Mouse (Mus musculus) kidney, embryonic 15.5 days (tissue): ENCODE results near the gene Mcoln1. TPM values are rescaled to one million over a fixed set of nuclear protein-coding genes. Genes with fewer than 3 reads are reported as not detected.

Experiments used
- ATAC-seq: fragments of 200-750 bp; cut with Nextera tagmentation; replicated peaks from 2 replicates; pipeline ENCODE4 v1.8.0; 2017; ENCODE audit warnings: moderate TSS enrichment; ENCODE audit not compliant: low FRiP score
- H3K27ac ChIP-seq: fragments of 300-500 bp; sonication (generic); 2 replicates; pipeline ENCODE4 v1.5.1; 2015; ENCODE audit warnings: mild to moderate bottlenecking, inconsistent platforms
- H3K27me3 ChIP-seq: fragments of 300-500 bp; sonication (generic); 2 replicates; pipeline ENCODE4 v1.6.1; 2015; ENCODE audit warnings: inconsistent platforms
- H3K36me3 ChIP-seq: fragments of 300-500 bp; sonication (generic); 2 replicates; pipeline ENCODE4 v1.6.1; 2015; ENCODE audit warnings: inconsistent platforms
- H3K4me1 ChIP-seq: fragments of 300-500 bp; sonication (generic); 2 replicates; pipeline ENCODE4 v1.6.1; 2015; ENCODE audit warnings: inconsistent platforms
- H3K4me2 ChIP-seq: fragments of 300-500 bp; sonication (generic); 2 replicates; pipeline ENCODE4 v1.6.1; 2015; ENCODE audit warnings: moderate library complexity, mild to moderate bottlenecking, inconsistent platforms
- H3K4me3 ChIP-seq: fragments of 300-500 bp; sonication (generic); replicated peaks from 2 replicates; pipeline ENCODE4 v1.5.1; 2015; ENCODE audit warnings: mild to moderate bottlenecking, inconsistent platforms
- H3K9ac ChIP-seq: fragments of 300-500 bp; sonication (generic); 2 replicates; pipeline ENCODE4 v1.6.1; 2015; ENCODE audit warnings: mild to moderate bottlenecking, inconsistent platforms
- H3K9me3 ChIP-seq: fragments of 300-500 bp; sonication (generic); replicated peaks from 2 replicates; pipeline ENCODE4 v1.6.1; 2016; ENCODE audit warnings: inconsistent platforms
- WGBS: fragments of 180-500 bp; shearing (Covaris S2); methylation state at CpG from one replicate; pipeline ENCODE4 v1.1.7; 2015; ENCODE audit warnings: mixed read lengths; 5-methylcytosine and 5-hydroxymethylcytosine counted together
- polyA plus RNA-seq: library from polyadenylated mRNA; unstranded; fragments of >200 nt; fragmentation: Nextera tagmentation; extraction: Ambion mirVana; gene quantifications from 2 replicates; pipeline ENCODE4 v1.2.1, GENCODE M21; 2015

Mcoln1 gene
- polyA plus RNA-seq, 1 experiment from 2014 or later = 57.1 TPM

- Histone ChIP-seq H3K9me3 (no peaks in the 10 kb centered on the region), H3K27me3 (no peaks in the 10 kb centered on the region), H3K27ac (no peak overlapping the region), H3K4me2 (no peak overlapping the region), H3K4me3 (no peak overlapping the region), H3K36me3 (peaks cover 89% of the 10 kb centered on the region), H3K9ac (no peak overlapping the region), H3K4me1 (no peaks in the 10 kb centered on the region)
- WGBS = 65% methylated on average over 15 of the region's 15 CpGs
- no peak for ATAC-seq
Observed at GRCm38 (mm10) chr8:3536053-3536841, 36.0 kb downstream of the Mcoln1 start.

- no peaks in the 10 kb centered on the region for H3K27me3 ChIP-seq
- ATAC-seq = no peak
Observed at GRCm38 (mm10) chr8:3536940-3537339, 36.7 kb downstream of the Mcoln1 start.

GRCm38 (mm10) chr8:3537666-3538065 lies 37.4 kb downstream of the Mcoln1 start:
- Histone ChIP-seq H3K36me3 (peaks cover 86% of the 10 kb centered on the region), H3K4me3 (no peak overlapping the region), H3K9me3 (no peaks in the 10 kb centered on the region), H3K27ac (no peak overlapping the region), H3K4me2 (no peak overlapping the region), H3K27me3 (no peaks in the 10 kb centered on the region), H3K4me1 (no peaks in the 10 kb centered on the region), H3K9ac (no peak overlapping the region)
- 0 out of 2 replicates have a peak, but pooled peaks have one; percentile 22 for ATAC-seq
- WGBS = 81% methylated on average over 26 of the region's 26 CpGs

More at GRCm38 (mm10) chr8:3536940-3537339, 36.7 kb downstream of the Mcoln1 start:
- no peak overlapping the region for H3K4me3 ChIP-seq
- no peak overlapping the region for H3K9ac ChIP-seq
- WGBS = 94% methylated on average over 9 of the region's 9 CpGs
- peaks cover 89% of the 10 kb centered on the region for H3K36me3 ChIP-seq
- no peaks in the 10 kb centered on the region for H3K9me3 ChIP-seq
- no peak overlapping the region for H3K4me2 ChIP-seq
- H3K4me1 ChIP-seq = no peaks in the 10 kb centered on the region
- no peak overlapping the region for H3K27ac ChIP-seq

GRCm38 (mm10) chr8:3539146-3539545 lies 38.9 kb downstream of the Mcoln1 start:
- WGBS = 88% methylated on average over 7 of the region's 7 CpGs

GRCm38 (mm10) chr8:3540076-3540475 lies 39.8 kb downstream of the Mcoln1 start:
- Histone ChIP-seq H3K4me1 (no peaks in the 10 kb centered on the region), H3K4me2 (no peak overlapping the region), H3K27me3 (no peaks in the 10 kb centered on the region), H3K4me3 (no peak overlapping the region), H3K36me3 (peaks cover 95% of the 10 kb centered on the region), H3K27ac (no peak overlapping the region), H3K9ac (no peak overlapping the region), H3K9me3 (0 out of 2 replicates have a peak, but pooled peaks cover 3% of the 10 kb centered on the region)
- ATAC-seq = no peak
- WGBS = 85% methylated on average over 4 of the region's 4 CpGs

More at GRCm38 (mm10) chr8:3539146-3539545, 38.9 kb downstream of the Mcoln1 start:
- no peak for ATAC-seq
- H3K27me3 ChIP-seq = no peaks in the 10 kb centered on the region
- H3K36me3 ChIP-seq = peaks cover 91% of the 10 kb centered on the region
- no peak overlapping the region for H3K4me2 ChIP-seq
- H3K9ac ChIP-seq = no peak overlapping the region
- H3K27ac ChIP-seq = no peak overlapping the region
- H3K9me3 ChIP-seq = no peaks in the 10 kb centered on the region
- H3K4me3 ChIP-seq = no peak overlapping the region
- H3K4me1 ChIP-seq = no peaks in the 10 kb centered on the region

GRCm38 (mm10) chr8:3546511-3546910 lies 46.3 kb downstream of the Mcoln1 start:
- Histone ChIP-seq H3K4me1 (no peaks in the 10 kb centered on the region), H3K4me3 (no peak overlapping the region), H3K27me3 (no peaks in the 10 kb centered on the region), H3K9me3 (0 out of 2 replicates have a peak, but pooled peaks cover 4% of the 10 kb centered on the region), H3K9ac (no peak overlapping the region), H3K4me2 (no peak overlapping the region), H3K27ac (no peak overlapping the region), H3K36me3 (peaks cover 46% of the 10 kb centered on the region)
- WGBS = 88% methylated on average over 2 of the region's 2 CpGs
- ATAC-seq = no peak

GRCm38 (mm10) chr8:3552240-3552639 lies 52.0 kb downstream of the Mcoln1 start:
- 80% methylated on average over 1 of the region's 1 CpGs for WGBS
- Histone ChIP-seq H3K36me3 (no peaks in the 10 kb centered on the region), H3K27ac (no peak overlapping the region), H3K9me3 (no peaks in the 10 kb centered on the region), H3K27me3 (no peaks in the 10 kb centered on the region), H3K4me3 (no peak overlapping the region), H3K4me2 (no peak overlapping the region), H3K4me1 (no peaks in the 10 kb centered on the region), H3K9ac (no peak overlapping the region)
- ATAC-seq = no peak

GRCm38 (mm10) chr8:3556114-3556513 lies 55.9 kb downstream of the Mcoln1 start:
- no peaks in the 10 kb centered on the region for H3K9me3 ChIP-seq
- no peaks in the 10 kb centered on the region for H3K36me3 ChIP-seq
- no peaks in the 10 kb centered on the region for H3K27me3 ChIP-seq
- H3K4me3 ChIP-seq = no peak overlapping the region
- H3K4me1 ChIP-seq = no peaks in the 10 kb centered on the region
- WGBS = 57% methylated on average over 4 of the region's 4 CpGs
- ATAC-seq = peak; percentile 93
- no peak overlapping the region for H3K9ac ChIP-seq
- H3K4me2 ChIP-seq = no peak overlapping the region
- H3K27ac ChIP-seq = no peak overlapping the region

Other genes starting within 250 kb of the Mcoln1 start
- 35.5 and 36.5 TPM in 2 replicates for gene Insr, start 220.8 kb upstream of the Mcoln1 start, polyA plus RNA-seq
- 0.12 TPM in 1 of 2 replicates, not detected in the other for gene A430078G23Rik, start 147.0 kb upstream of the Mcoln1 start, polyA plus RNA-seq
- gene Arhgef18, start 107.5 kb upstream of the Mcoln1 start, polyA plus RNA-seq = 10.9 and 11.2 TPM in 2 replicates
- 6.2 and 7.5 TPM in 2 replicates for gene Pex11g, start 32.8 kb upstream of the Mcoln1 start, polyA plus RNA-seq
- gene Tex45, start 29.6 kb upstream of the Mcoln1 start, polyA plus RNA-seq = not detected in 2 replicates
- gene Zfp358, start 7.3 kb upstream of the Mcoln1 start, polyA plus RNA-seq = 47.3 and 50.0 TPM in 2 replicates
- gene Pnpla6, start 14.9 kb downstream of the Mcoln1 start, polyA plus RNA-seq = 29.4 and 38.3 TPM in 2 replicates
- 7.5 and 8.3 TPM in 2 replicates for gene C330021F23Rik, start 67.5 kb downstream of the Mcoln1 start, polyA plus RNA-seq
- gene Camsap3, start 86.8 kb downstream of the Mcoln1 start, polyA plus RNA-seq = 14.1 and 15.8 TPM in 2 replicates
- 60.4 and 65.0 TPM in 2 replicates for gene Xab2, start 120.9 kb downstream of the Mcoln1 start, polyA plus RNA-seq
- 108 and 116 TPM in 2 replicates for gene Pet100, start 121.1 kb downstream of the Mcoln1 start, polyA plus RNA-seq
- 0.34 and 0.48 TPM in 2 replicates for gene Pcp2, start 125.1 kb downstream of the Mcoln1 start, polyA plus RNA-seq
- 78.5 and 85.3 TPM in 2 replicates for gene Stxbp2, start 130.5 kb downstream of the Mcoln1 start, polyA plus RNA-seq
- gene Retn, start 155.3 kb downstream of the Mcoln1 start, polyA plus RNA-seq = 0.66 TPM in 1 of 2 replicates, not detected in the other
- gene Mcemp1, start 165.3 kb downstream of the Mcoln1 start, polyA plus RNA-seq = 0.32 and 0.57 TPM in 2 replicates
- 12.4 and 12.6 TPM in 2 replicates for gene Fcor, start 171.9 kb downstream of the Mcoln1 start, polyA plus RNA-seq
- gene Trappc5, start 175.8 kb downstream of the Mcoln1 start, polyA plus RNA-seq = 38.3 and 39.5 TPM in 2 replicates
- gene Fcer2a, start 193.7 kb downstream of the Mcoln1 start, polyA plus RNA-seq = 0.12 and 0.33 TPM in 2 replicates
- 0.21 and 0.44 TPM in 2 replicates for gene Clec4g, start 220.2 kb downstream of the Mcoln1 start, polyA plus RNA-seq
- gene Cd209a, start 248.5 kb downstream of the Mcoln1 start, polyA plus RNA-seq = not detected in 2 replicates